Mouse (Mus musculus) liver, postnatal 0 days (tissue): Measurements from ENCODE around the gene Krt73. TPM values are rescaled to one million over a fixed set of nuclear protein-coding genes. Genes with fewer than 3 reads are reported as not detected.

Experiments
- ATAC-seq: fragments of 200-750 bp; cut with Nextera tagmentation; 2 replicates; pipeline ENCODE4 v1.8.0; 2017; ENCODE audit warnings: mild to moderate bottlenecking, moderate library complexity
- DNase-seq: peaks from one replicate; pipeline ENCODE4 v3.0.0-alpha.2; 2016
- H3K27ac ChIP-seq: fragments of 300-500 bp; sonication (generic); 2 replicates; pipeline ENCODE4 v1.5.1; 2014; ENCODE audit warnings: antibody characterized with exemption, moderate library complexity, mild to moderate bottlenecking, low read depth
- H3K27me3 ChIP-seq: fragments of 300-500 bp; sonication (generic); 2 replicates; pipeline ENCODE4 v1.6.1; 2014; ENCODE audit warnings: low read length, control low read depth, mixed read lengths; ENCODE audit not compliant: insufficient read depth
- H3K36me3 ChIP-seq: fragments of 300-500 bp; sonication (generic); replicated peaks from 2 replicates; pipeline ENCODE4 v1.6.1; 2014; ENCODE audit warnings: mild to moderate bottlenecking, control low read depth, low read length, moderate library complexity, mixed read lengths; ENCODE audit not compliant: insufficient read depth
- H3K4me1 ChIP-seq: fragments of 300-500 bp; sonication (generic); 2 replicates; pipeline ENCODE4 v1.6.1; 2014; ENCODE audit warnings: antibody characterized with exemption, mild to moderate bottlenecking, control low read depth; ENCODE audit not compliant: insufficient read depth
- H3K4me2 ChIP-seq: fragments of 300-500 bp; sonication (generic); 2 replicates; pipeline ENCODE4 v1.6.1; 2014; ENCODE audit warnings: low read depth, mild to moderate bottlenecking, low read length, moderate library complexity, mixed read lengths
- H3K4me3 ChIP-seq: fragments of 300-500 bp; sonication (generic); 2 replicates; pipeline ENCODE4 v1.5.1; 2014; ENCODE audit warnings: low read depth, low read length
- H3K9ac ChIP-seq: fragments of 300-500 bp; sonication (generic); replicated peaks from 2 replicates; pipeline ENCODE4 v1.6.1; 2014; ENCODE audit warnings: mild to moderate bottlenecking, moderate library complexity
- H3K9me3 ChIP-seq: fragments of 300-500 bp; sonication (generic); 2 replicates; pipeline ENCODE4 v1.6.1; 2016; ENCODE audit warnings: mild to moderate bottlenecking, control low read depth, low read length, mixed read lengths
- CTCF ChIP-seq: sonication (generic); IDR thresholded peaks from 2 replicates; pipeline ENCODE4 v1.5.1; 2016; ENCODE audit warnings: antibody characterized with exemption, low read depth
- EP300 ChIP-seq: IDR thresholded peaks from 2 replicates; pipeline ENCODE4 v1.6.1; 2016; ENCODE audit warnings: antibody characterized with exemption, low read depth, mild to moderate bottlenecking
- WGBS: fragments of 180-500 bp; shearing (Covaris S2); extraction: QIAGEN DNeasy Blood & Tissue Kit; methylation state at CpG from one replicate; pipeline ENCODE4 v1.1.7; 2014; ENCODE audit not compliant: insufficient replicate concordance; 5-methylcytosine and 5-hydroxymethylcytosine counted together
- polyA plus RNA-seq: library from polyadenylated mRNA; unstranded; fragments of >200 nt; fragmentation: Nextera tagmentation; extraction: Ambion mirVana; gene quantifications from 2 replicates; pipeline ENCODE4 v1.2.1, GENCODE M21; 2015

Gene Krt73
- polyA plus RNA-seq, 1 experiment from 2014 or later: not detected

GRCm38 (mm10) chr15:101829441-101829840 lies 27.3 kb upstream of the Krt73 start:
- Histone ChIP-seq H3K4me1 (no peaks in the 10 kb centered on the region), H3K4me3 (no peak overlapping the region), H3K9ac (no peak overlapping the region), H3K4me2 (no peak overlapping the region), H3K27me3 (no peaks in the 10 kb centered on the region), H3K9me3 (no peaks in the 10 kb centered on the region), H3K27ac (no peak overlapping the region), H3K36me3 (no peaks in the 10 kb centered on the region)
- DNase-seq: no peak
- WGBS: 57% methylated on average over 5 of the region's 5 CpGs
- TF ChIP-seq EP300 (no peak), CTCF (no peak)
- ATAC-seq: no peak

- no peak overlapping the region for H3K4me3 ChIP-seq
- H3K36me3 ChIP-seq: no peaks in the 10 kb centered on the region
- DNase-seq (no peak), ATAC-seq (no peak)
- no peak overlapping the region for H3K9ac ChIP-seq
- H3K4me1 ChIP-seq: no peaks in the 10 kb centered on the region
- no peak overlapping the region for H3K27ac ChIP-seq
- no peak overlapping the region for H3K4me2 ChIP-seq
- no peaks in the 10 kb centered on the region for H3K27me3 ChIP-seq
- TF ChIP-seq CTCF (no peak), EP300 (no peak)
- WGBS: 21% methylated on average over 3 of the region's 3 CpGs
- no peaks in the 10 kb centered on the region for H3K9me3 ChIP-seq
Observed at GRCm38 (mm10) chr15:101821786-101822185, 19.6 kb upstream of the Krt73 start.

- WGBS: 62% methylated on average over 16 of the region's 16 CpGs
- no peak within 1 kb of the TSS for H3K27ac ChIP-seq
- DNase-seq (no peak), ATAC-seq (no peak)
- H3K27me3 ChIP-seq: no peaks in the 10 kb centered on the region
- no peak within 1 kb of the TSS for H3K4me2 ChIP-seq
- TF ChIP-seq CTCF (no peak), EP300 (no peak)
- no peak within 1 kb of the TSS for H3K9ac ChIP-seq
- H3K4me1 ChIP-seq: no peaks in the 10 kb centered on the region
- H3K9me3 ChIP-seq: no peaks in the 10 kb centered on the region
- H3K36me3 ChIP-seq: no peaks in the 10 kb centered on the region
- no peak within 1 kb of the TSS for H3K4me3 ChIP-seq
Observed at GRCm38 (mm10) chr15:101817875-101818274, 15.7 kb upstream of the Krt73 start, which contains the start of gene Krt2. Krt2 (minus strand) TSS chr15:101818169.

- Histone ChIP-seq H3K36me3 (no peaks in the 10 kb centered on the region), H3K9me3 (no peaks in the 10 kb centered on the region), H3K9ac (no peak overlapping the region), H3K4me1 (no peaks in the 10 kb centered on the region), H3K27ac (no peak overlapping the region), H3K27me3 (no peaks in the 10 kb centered on the region), H3K4me3 (no peak overlapping the region), H3K4me2 (no peak overlapping the region)
- ATAC-seq (no peak), DNase-seq (no peak)
- no peak for TF ChIP-seq CTCF
- TF ChIP-seq EP300: no peak
- 70% methylated on average over 11 of the region's 11 CpGs for WGBS
Observed at GRCm38 (mm10) chr15:101803052-101803822, 1.1 kb upstream of the Krt73 start.

- H3K27ac ChIP-seq: no peak overlapping the region
- H3K9ac ChIP-seq: no peak overlapping the region
- H3K27me3 ChIP-seq: no peaks in the 10 kb centered on the region
- H3K9me3 ChIP-seq: no peaks in the 10 kb centered on the region
- no peak for ATAC-seq
- DNase-seq: no peak
- no peak overlapping the region for H3K4me3 ChIP-seq
- TF ChIP-seq CTCF (no peak), EP300 (no peak)
- H3K4me1 ChIP-seq: no peaks in the 10 kb centered on the region
- no peaks in the 10 kb centered on the region for H3K36me3 ChIP-seq
- H3K4me2 ChIP-seq: no peak overlapping the region
- WGBS: 20% methylated on average over 3 of the region's 3 CpGs
Observed at GRCm38 (mm10) chr15:101790867-101791266, 11.3 kb downstream of the Krt73 start.

- no peak for DNase-seq
- no peak for ATAC-seq
- Histone ChIP-seq H3K27ac (no peak within 1 kb of the TSS), H3K4me1 (no peaks in the 10 kb centered on the region), H3K9ac (no peak within 1 kb of the TSS), H3K9me3 (no peaks in the 10 kb centered on the region), H3K36me3 (no peaks in the 10 kb centered on the region), H3K27me3 (no peaks in the 10 kb centered on the region), H3K4me3 (no peak within 1 kb of the TSS), H3K4me2 (no peak within 1 kb of the TSS)
- 79% methylated on average over 18 of the region's 18 CpGs for WGBS
- TF ChIP-seq CTCF (no peak), EP300 (no peak)
Observed at GRCm38 (mm10) chr15:101786360-101786759, 15.8 kb downstream of the Krt73 start, which contains the start of gene Krt72. Krt72 (minus strand) TSS chr15:101786460.
